Mouse (Mus musculus): ENCODE measurements around the gene Rtn4ip1. TPM values are rescaled to one million over a fixed set of nuclear protein-coding genes. Genes with fewer than 3 reads are reported as not detected.

Rtn4ip1 gene
- total and polyA plus RNA-seq, 3 experiments = 11.6 to 23.5 TPM; not detected in 1

- Histone ChIP-seq H3K4me3 (ENCODE audit: control insufficient read depth in 1 of 2, insufficient read depth in 1 of 2, low read depth in 2 of 2, low read length in 2 of 2) (no peak overlapping the region), H3K36me3 (ENCODE audit: control insufficient read depth in 1 of 2, insufficient read depth in 2 of 2, low read length in 2 of 2) (no peaks in the 10 kb centered on the region), H3K27me3 (ENCODE audit: control insufficient read depth in 1 of 2, insufficient read depth in 2 of 2, low read length in 2 of 2) (peaks cover 0 to 1% of the 10 kb centered on the region in 2 experiments; a peak in 1 of 4 replicates), H3K9me3 (replicated peaks; ENCODE audit: insufficient read depth, low read length) (no peaks in the 10 kb centered on the region), H3K27ac (ENCODE audit: control insufficient read depth, low read depth, low read length) (no peak overlapping the region), H3K79me2 (ENCODE audit: control insufficient read depth, insufficient read depth, low read length, poor library complexity) (no peaks in the 10 kb centered on the region), H3K9ac (ENCODE audit: control insufficient read depth, low read depth, low read length, poor library complexity, severe bottlenecking) (no peak overlapping the region), H3K4me1 (ENCODE audit: control insufficient read depth in 1 of 2, insufficient read depth in 2 of 2, low read length in 2 of 2) (no peaks in the 10 kb centered on the region)
- DNase-seq (ENCODE audit: low read depth, low spot score) = no peak
- TF ChIP-seq ZKSCAN1 (IDR thresholded peaks at IDR 0.05; ENCODE audit: low read depth, low read length) = no peak
- TF ChIP-seq CHD2 (IDR thresholded peaks at IDR 0.05; ENCODE audit: low read length) = no peak
- no peak for TF ChIP-seq JUND (IDR thresholded peaks at IDR 0.05; ENCODE audit: low read depth, low read length)
- TF ChIP-seq SMC3 (IDR thresholded peaks at IDR 0.05; ENCODE audit: low read depth, low read length) = no peak
- TF ChIP-seq E2F4 (IDR thresholded peaks at IDR 0.05; ENCODE audit: borderline replicate concordance, low read depth, low read length) = no peak
- no peak for TF ChIP-seq TAL1 (IDR thresholded peaks at IDR 0.05; ENCODE audit: low read length)
- no peak for TF ChIP-seq SIN3A (IDR thresholded peaks at IDR 0.05; ENCODE audit: low read length)
- no peak for TF ChIP-seq RAD21 (IDR thresholded peaks at IDR 0.05; ENCODE audit: low read depth, low read length)
- TF ChIP-seq MAZ (IDR thresholded peaks at IDR 0.05; ENCODE audit: low read depth, low read length) = no peak
- TF ChIP-seq MYC (IDR thresholded peaks at IDR 0.05; ENCODE audit: low read depth, low read length) = no peak
- no peak for TF ChIP-seq POLR2AphosphoS2 (IDR thresholded peaks at IDR 0.05; ENCODE audit: low read length)
- no peak for TF ChIP-seq POLR2A (IDR thresholded peaks at IDR 0.05; ENCODE audit: control insufficient read depth in 1 of 2, insufficient read depth in 1 of 2, low read depth in 1 of 2, low read length in 2 of 2, poor library complexity in 1 of 2)
- TF ChIP-seq MAX (IDR thresholded peaks at IDR 0.05; ENCODE audit: low read length) = no peak
Measured at GRCm38 (mm10) chr10:43982470-43982869, 80.9 kb downstream of the Rtn4ip1 start.

- no peaks in the 10 kb centered on the region for H3K4me1 ChIP-seq (ENCODE audit: control insufficient read depth in 1 of 2, insufficient read depth in 2 of 2, low read length in 2 of 2)
- H3K9me3 ChIP-seq (replicated peaks; ENCODE audit: insufficient read depth, low read length) = no peaks in the 10 kb centered on the region
- H3K79me2 ChIP-seq (ENCODE audit: control insufficient read depth, insufficient read depth, low read length, poor library complexity) = no peaks in the 10 kb centered on the region
- no peak for DNase-seq (ENCODE audit: low read depth, low spot score)
- TF ChIP-seq SIN3A (IDR thresholded peaks at IDR 0.05; ENCODE audit: low read length) (no peak), MEF2A (IDR thresholded peaks at IDR 0.05; ENCODE audit: extremely low read depth, insufficient replicate concordance, low read depth, low read length, poor library complexity, severe bottlenecking) (no peak), SMC3 (IDR thresholded peaks at IDR 0.05; ENCODE audit: low read depth, low read length) (no peak), CTCF (IDR thresholded peaks at IDR 0.05 in 2 of 3, conservative IDR thresholded peaks at IDR 0.05 in 1 of 3; ENCODE audit: control insufficient read depth in 1 of 3, insufficient read depth in 1 of 3, low read depth in 2 of 3, low read length in 3 of 3, poor library complexity in 1 of 3, severe bottlenecking in 1 of 3) (no peak), GABPA (IDR thresholded peaks at IDR 0.05; ENCODE audit: low read depth, low read length) (no peak), BHLHE40 (IDR thresholded peaks at IDR 0.05; ENCODE audit: borderline replicate concordance, low read depth, low read length) (no peak), RCOR1 (IDR thresholded peaks at IDR 0.05; ENCODE audit: low read depth, low read length) (no peak), MYC (IDR thresholded peaks at IDR 0.05; ENCODE audit: low read depth, low read length) (no peak)
- no peak overlapping the region for H3K27ac ChIP-seq (ENCODE audit: control insufficient read depth, low read depth, low read length)
- H3K27me3 ChIP-seq (ENCODE audit: control insufficient read depth in 1 of 2, insufficient read depth in 2 of 2, low read length in 2 of 2) = peaks cover 0 to 1% of the 10 kb centered on the region in 2 experiments; a peak in 1 of 4 replicates
- H3K9ac ChIP-seq (ENCODE audit: control insufficient read depth, low read depth, low read length, poor library complexity, severe bottlenecking) = no peak overlapping the region
- H3K4me3 ChIP-seq (ENCODE audit: control insufficient read depth in 1 of 2, insufficient read depth in 1 of 2, low read depth in 2 of 2, low read length in 2 of 2) = no peak overlapping the region
- H3K36me3 ChIP-seq (ENCODE audit: control insufficient read depth in 1 of 2, insufficient read depth in 2 of 2, low read length in 2 of 2) = no peaks in the 10 kb centered on the region
Measured at GRCm38 (mm10) chr10:43983241-43983640, 81.6 kb downstream of the Rtn4ip1 start.
